Mouse (Mus musculus) G1E (cell line): Measurements from ENCODE around the gene Dmrtb1.

Experiments used
- CTCF ChIP-seq: IDR thresholded peaks from 2 replicates; pipeline ENCODE4 v1.5.1; 2012; ENCODE audit warnings: low read depth, low read length, inconsistent platforms, mixed read lengths
- GATA1 ChIP-seq: IDR thresholded peaks from 2 replicates; pipeline ENCODE4 v1.6.1; 2012; ENCODE audit warnings: borderline replicate concordance, low read length, inconsistent platforms, mixed read lengths
- TAL1 ChIP-seq: conservative IDR thresholded peaks from 2 replicates; pipeline ENCODE4 v1.6.1; 2012; ENCODE audit warnings: low read depth, low read length, inconsistent platforms, mixed read lengths

- TF ChIP-seq GATA1 (no peak), CTCF (no peak), TAL1 (no peak)
These were observed 2.8 kb downstream of the Dmrtb1 start for GRCm38 (mm10) chr4:107681099-107681849.
